Mouse (Mus musculus): ENCODE measurements around the gene Olfr354.

The Olfr354 gene

GRCm38 (mm10) chr2:36905380-36905779, at the start of gene Olfr354:
Olfr354 (plus strand) TSS chr2:36905680.
- no peak for DNase-seq (ENCODE audit: low spot score)

GRCm38 (mm10) chr2:36862560-36862959, 42.9 kb upstream of the Olfr354 start, which contains the start of gene Olfr351:
Olfr351 (minus strand) TSS chr2:36862660.
- DNase-seq (ENCODE audit: low spot score) = no peak

- no peak for DNase-seq (ENCODE audit: low spot score)
Observed at GRCm38 (mm10) chr2:36868160-36868559, 37.3 kb upstream of the Olfr354 start, which contains the start of gene Olfr352. Olfr352 (plus strand) TSS chr2:36868460.

GRCm38 (mm10) chr2:36892836-36893235, 12.6 kb upstream of the Olfr354 start, which contains the start of gene Olfr353:
Olfr353 (minus strand) TSS chr2:36892936.
- no peak for DNase-seq (ENCODE audit: low spot score)

- DNase-seq (ENCODE audit: low spot score) = no peak
Observed at GRCm38 (mm10) chr2:36897114-36897513, 8.4 kb upstream of the Olfr354 start.

- no peak for DNase-seq (ENCODE audit: low spot score)
Observed at GRCm38 (mm10) chr2:36928797-36929196, 23.3 kb downstream of the Olfr354 start, which contains the start of gene Olfr355. Olfr355 (minus strand) TSS chr2:36928897.

- no peak for DNase-seq (ENCODE audit: low spot score)
Observed at GRCm38 (mm10) chr2:36936821-36937220, 31.3 kb downstream of the Olfr354 start, which contains the start of gene Olfr356. Olfr356 (plus strand) TSS chr2:36937121.

Measured in ovary, adult 18-20 months (tissue).